Mouse (Mus musculus): ENCODE measurements at regions not wholly inside any gene's neighbourhood (a gene's known extent, or its start where the extent isn't known, plus 50 kb on each side); places are given as distances from the start of the nearest gene placed in this dataset.
A peak's percentile ranks its signal among the peaks of the same experiment; 100 is the strongest.

- Histone ChIP-seq H3K27ac (replicated peaks; ENCODE audit: low read depth, low read length) (no peak overlapping the region), H3K9ac (ENCODE audit: low read depth, low read length, severe bottlenecking) (no peak overlapping the region), H3K36me3 (ENCODE audit: control insufficient read depth, insufficient read depth, low read length) (no peaks in the 10 kb centered on the region), H3K4me3 (replicated peaks; ENCODE audit: low read length) (no peak overlapping the region), H3K27me3 (ENCODE audit: control insufficient read depth, insufficient read depth, low read length) (no peaks in the 10 kb centered on the region), H3K4me2 (replicated peaks; ENCODE audit: low read depth, low read length, severe bottlenecking) (no peak overlapping the region), H3K9me3 (ENCODE audit: control insufficient read depth, low read length) (no peaks in the 10 kb centered on the region), H3K4me1 (ENCODE audit: control insufficient read depth, insufficient read depth, low read length) (no peaks in the 10 kb centered on the region; the same call in 1 of the 2 replicates)
- no peak for TF ChIP-seq POLR2A (IDR thresholded peaks at IDR 0.05; ENCODE audit: borderline replicate concordance, extremely low read depth, insufficient read depth, insufficient read length)
- DNase-seq (ENCODE audit: low spot score) = no peak
- 75% methylated on average over 3 of the region's 3 CpGs for WGBS
- no peak for ATAC-seq (ENCODE audit: low FRiP score, low read depth)
These were observed 107.2 kb upstream of the Eepd1 start for GRCm38 (mm10) chr9:25374161-25374560.

GRCm38 (mm10) chr9:25376209-25376608 lies 105.1 kb upstream of the Eepd1 start:
- H3K9ac ChIP-seq (ENCODE audit: low read depth, low read length, severe bottlenecking) = no peak overlapping the region
- DNase-seq (ENCODE audit: low spot score) = no peak
- no peaks in the 10 kb centered on the region for H3K36me3 ChIP-seq (ENCODE audit: control insufficient read depth, insufficient read depth, low read length)
- no peak for TF ChIP-seq POLR2A (IDR thresholded peaks at IDR 0.05; ENCODE audit: borderline replicate concordance, extremely low read depth, insufficient read depth, insufficient read length)
- H3K4me3 ChIP-seq (replicated peaks; ENCODE audit: low read length) = no peak overlapping the region
- no peak for ATAC-seq (ENCODE audit: low FRiP score, low read depth)
- no peaks in the 10 kb centered on the region for H3K27me3 ChIP-seq (ENCODE audit: control insufficient read depth, insufficient read depth, low read length)
- WGBS = 54% methylated on average over 1 of the region's 1 CpGs
- no peak overlapping the region for H3K4me2 ChIP-seq (replicated peaks; ENCODE audit: low read depth, low read length, severe bottlenecking)
- no peaks in the 10 kb centered on the region; the same call in 1 of the 2 replicates for H3K4me1 ChIP-seq (ENCODE audit: control insufficient read depth, insufficient read depth, low read length)
- no peaks in the 10 kb centered on the region for H3K9me3 ChIP-seq (ENCODE audit: control insufficient read depth, low read length)
- no peak overlapping the region for H3K27ac ChIP-seq (replicated peaks; ENCODE audit: low read depth, low read length)

GRCm38 (mm10) chr9:25377771-25378747 lies 103.3 kb upstream of the Eepd1 start:
- no peak for TF ChIP-seq POLR2A (IDR thresholded peaks at IDR 0.05; ENCODE audit: borderline replicate concordance, extremely low read depth, insufficient read depth, insufficient read length)
- H3K4me2 ChIP-seq (replicated peaks; ENCODE audit: low read depth, low read length, severe bottlenecking) = no peak overlapping the region
- peak; percentile 38 for DNase-seq (ENCODE audit: low spot score)
- H3K36me3 ChIP-seq (ENCODE audit: control insufficient read depth, insufficient read depth, low read length) = no peaks in the 10 kb centered on the region
- H3K27ac ChIP-seq (replicated peaks; ENCODE audit: low read depth, low read length) = no peak overlapping the region
- H3K9me3 ChIP-seq (ENCODE audit: control insufficient read depth, low read length) = no peaks in the 10 kb centered on the region
- H3K4me3 ChIP-seq (replicated peaks; ENCODE audit: low read length) = no peak overlapping the region
- 59% methylated on average over 12 of the region's 12 CpGs for WGBS
- no peaks in the 10 kb centered on the region for H3K27me3 ChIP-seq (ENCODE audit: control insufficient read depth, insufficient read depth, low read length)
- ATAC-seq (ENCODE audit: low FRiP score, low read depth) = no peak
- no peak overlapping the region for H3K9ac ChIP-seq (ENCODE audit: low read depth, low read length, severe bottlenecking)
- no peaks in the 10 kb centered on the region; the same call in 1 of the 2 replicates for H3K4me1 ChIP-seq (ENCODE audit: control insufficient read depth, insufficient read depth, low read length)

- no peak overlapping the region for H3K4me3 ChIP-seq (replicated peaks; ENCODE audit: low read length)
- H3K4me2 ChIP-seq (replicated peaks; ENCODE audit: low read depth, low read length, severe bottlenecking) = no peak overlapping the region
- no peak overlapping the region for H3K27ac ChIP-seq (replicated peaks; ENCODE audit: low read depth, low read length)
- H3K4me1 ChIP-seq (ENCODE audit: control insufficient read depth, insufficient read depth, low read length) = no peaks in the 10 kb centered on the region
- H3K27me3 ChIP-seq (ENCODE audit: control insufficient read depth, insufficient read depth, low read length) = no peaks in the 10 kb centered on the region
- no peak for TF ChIP-seq POLR2A (IDR thresholded peaks at IDR 0.05; ENCODE audit: borderline replicate concordance, extremely low read depth, insufficient read depth, insufficient read length)
- H3K9me3 ChIP-seq (ENCODE audit: control insufficient read depth, low read length) = no peaks in the 10 kb centered on the region
- DNase-seq (ENCODE audit: low spot score) = no peak
- H3K9ac ChIP-seq (ENCODE audit: low read depth, low read length, severe bottlenecking) = no peak overlapping the region
- ATAC-seq (ENCODE audit: low FRiP score, low read depth) = no peak
- H3K36me3 ChIP-seq (ENCODE audit: control insufficient read depth, insufficient read depth, low read length) = no peaks in the 10 kb centered on the region
These were observed 96.0 kb upstream of the Eepd1 start for GRCm38 (mm10) chr9:25385333-25385732.

GRCm38 (mm10) chr9:25387876-25388650 lies 93.3 kb upstream of the Eepd1 start:
- Histone ChIP-seq H3K4me3 (replicated peaks; ENCODE audit: low read length) (no peak overlapping the region), H3K27me3 (ENCODE audit: control insufficient read depth, insufficient read depth, low read length) (no peaks in the 10 kb centered on the region), H3K9me3 (ENCODE audit: control insufficient read depth, low read length) (no peaks in the 10 kb centered on the region), H3K9ac (ENCODE audit: low read depth, low read length, severe bottlenecking) (no peak overlapping the region), H3K27ac (replicated peaks; ENCODE audit: low read depth, low read length) (no peak overlapping the region), H3K36me3 (ENCODE audit: control insufficient read depth, insufficient read depth, low read length) (no peaks in the 10 kb centered on the region), H3K4me1 (ENCODE audit: control insufficient read depth, insufficient read depth, low read length) (no peaks in the 10 kb centered on the region), H3K4me2 (replicated peaks; ENCODE audit: low read depth, low read length, severe bottlenecking) (no peak overlapping the region)
- no peak for TF ChIP-seq POLR2A (IDR thresholded peaks at IDR 0.05; ENCODE audit: borderline replicate concordance, extremely low read depth, insufficient read depth, insufficient read length)
- 67% methylated on average over 4 of the region's 4 CpGs for WGBS
- DNase-seq (ENCODE audit: low spot score) (no peak), ATAC-seq (ENCODE audit: low FRiP score, low read depth) (no peak)

All from limb, embryonic 14.5 days (tissue).